Mouse (Mus musculus) cerebellum, postnatal 36 days (tissue): Measurements from ENCODE around the gene Pkn3.
A peak's percentile ranks its signal among the peaks of the same experiment; 100 is the strongest.
"Not testable (repeated sequence)": the region's sequence is repeated elsewhere in the genome, so short reads cannot be mapped to it uniquely, and the experiment has no call there.

Experiments
- DNase-seq, 2 experiments: peaks; one replicate each; pipeline ENCODE4 v3.0.0; 2021 to 2022; ENCODE audit warnings: mixed read lengths in 2 of 2

Gene Pkn3

DNA sequence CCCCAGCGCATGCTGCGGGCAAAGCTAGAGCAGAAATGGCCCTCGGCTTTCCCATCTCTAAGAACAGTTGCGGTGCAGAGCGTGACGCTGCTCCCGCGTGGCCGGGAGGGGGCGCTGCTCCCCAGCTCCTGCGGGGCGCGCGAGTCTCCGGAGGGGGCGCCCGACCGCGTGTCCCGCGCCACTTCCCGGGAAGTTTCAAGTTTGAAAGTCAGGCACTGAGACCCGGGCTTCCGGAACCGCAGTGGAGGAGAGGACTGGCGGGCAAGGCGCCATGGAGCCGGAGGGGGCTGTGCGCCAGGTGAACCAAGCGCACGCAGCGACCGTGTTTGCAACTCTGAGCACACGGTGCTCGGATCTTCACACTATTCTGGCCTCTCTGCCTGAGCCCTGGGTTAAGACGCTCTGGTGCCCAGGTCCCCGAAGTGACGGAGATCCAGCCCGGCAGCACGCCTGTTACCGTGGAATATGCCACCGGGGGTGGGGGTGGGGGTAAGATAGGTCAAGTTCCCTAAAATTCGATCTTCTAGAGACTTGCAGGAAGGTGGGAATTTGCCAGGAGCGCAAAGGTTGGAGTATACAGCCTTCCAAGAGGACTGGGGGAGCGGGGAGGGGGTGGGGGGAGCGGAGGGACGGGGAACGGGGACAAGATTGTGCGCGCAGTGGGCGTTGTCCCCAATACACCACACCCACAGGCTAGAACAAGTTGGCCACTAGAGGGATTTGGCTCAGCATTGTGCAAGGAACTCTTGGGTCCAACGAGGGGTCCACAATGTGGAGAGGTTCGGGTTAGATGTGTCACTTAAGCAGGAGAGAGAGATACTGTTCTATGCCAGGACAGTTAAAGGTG is at the start of gene Pkn3:
Pkn3 (plus strand) TSS at position 183 of the 847 bp plus-strand sequence.
- DNase-seq: peak; percentile 75 to 82

DNA sequence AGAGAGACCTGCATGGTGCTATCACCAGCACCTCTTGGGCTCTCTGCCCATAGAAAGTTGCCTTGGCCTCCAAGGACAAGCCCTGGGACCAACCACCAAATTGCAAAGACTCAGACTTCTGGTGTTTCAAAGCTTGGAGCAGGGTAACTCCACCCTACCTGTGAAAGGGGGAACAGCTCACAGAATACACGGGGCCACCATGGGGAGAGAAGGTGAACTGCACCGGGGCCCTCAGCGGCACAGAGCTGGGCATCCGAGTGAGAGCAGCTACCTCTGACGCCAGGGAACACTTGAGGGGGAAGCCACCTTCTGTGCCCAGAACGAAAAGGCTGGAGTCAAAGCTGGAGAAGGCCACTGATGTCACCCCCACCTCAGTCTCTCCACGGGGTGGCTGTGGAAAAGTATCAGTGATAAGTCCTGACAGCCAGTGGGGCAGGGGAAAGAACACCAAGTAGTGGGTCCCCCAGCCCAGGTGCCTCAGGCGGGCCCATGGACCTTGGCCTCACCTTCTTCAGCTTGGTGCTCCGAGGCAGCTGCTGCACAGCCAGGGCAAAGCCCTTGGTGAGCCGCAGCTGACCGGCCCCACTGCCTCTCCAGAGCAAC is 45.1 kb upstream of the Pkn3 start:
- DNase-seq: no peak

GRCm38 (mm10) chr2:30032957-30033356 is 44.5 kb upstream of the Pkn3 start:
- no peak for DNase-seq

DNA sequence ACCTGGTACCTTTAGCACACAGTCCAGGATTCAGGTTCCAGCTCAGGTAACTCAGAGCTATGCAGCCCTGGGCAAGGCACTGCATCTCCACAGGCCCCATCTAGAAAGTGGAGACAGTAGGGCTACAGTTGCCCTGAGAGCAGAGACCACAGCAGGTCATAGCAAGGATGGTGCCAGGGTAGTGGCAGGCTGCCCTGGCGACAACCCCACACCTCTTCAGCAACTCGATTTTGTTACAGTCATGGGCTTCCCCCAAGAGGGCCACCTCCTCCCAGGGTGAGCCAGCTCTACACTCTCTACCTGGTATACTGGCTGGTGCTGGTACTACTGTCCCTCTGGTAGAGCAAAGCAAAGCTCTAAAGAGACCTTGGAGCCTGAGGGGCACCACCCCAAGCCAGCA is 39.7 kb upstream of the Pkn3 start:
- DNase-seq: no peak

DNA sequence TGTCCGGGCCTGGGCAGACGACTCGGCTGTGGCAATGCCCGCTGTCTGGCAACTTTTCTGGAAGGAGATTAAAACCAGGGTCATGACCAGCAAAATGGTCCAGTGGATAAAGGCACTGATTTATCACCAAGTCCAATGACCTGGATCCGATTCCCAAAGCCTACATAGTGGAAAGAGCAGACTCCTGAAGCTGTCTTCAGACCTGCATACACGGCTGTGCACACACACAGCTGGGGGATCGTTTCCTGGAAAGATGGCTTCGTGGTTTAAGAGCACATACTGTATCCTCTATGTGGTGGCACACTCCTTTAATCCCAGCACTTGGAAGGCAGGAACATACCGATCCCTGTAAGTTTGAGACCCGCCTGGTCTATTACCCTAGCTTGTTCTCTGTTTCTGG is 39.1 kb upstream of the Pkn3 start:
- DNase-seq: no peak

- no peak for DNase-seq
These were observed 37.8 kb upstream of the Pkn3 start for GRCm38 (mm10) chr2:30039687-30040086.

DNA sequence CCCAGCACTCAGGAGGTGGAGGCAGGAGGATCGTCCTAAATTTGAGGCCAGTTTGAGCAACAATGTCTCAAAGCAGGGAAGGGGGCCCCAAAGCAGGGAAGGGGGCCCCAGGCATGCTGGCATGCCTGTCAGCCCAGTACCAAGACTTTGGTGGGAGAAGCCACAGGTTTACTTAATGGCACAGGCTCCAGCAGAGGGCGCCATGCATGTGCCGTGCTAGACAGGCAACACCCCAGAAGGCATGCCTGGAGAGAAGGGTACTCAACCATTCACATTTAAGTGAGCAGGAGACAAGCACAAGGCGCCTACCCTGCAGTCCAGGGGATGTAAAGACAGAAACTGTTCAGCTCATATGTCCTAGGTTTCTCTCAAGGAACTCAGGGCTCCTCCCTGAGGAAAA is 35.0 kb upstream of the Pkn3 start:
- DNase-seq: peak; percentile 75 to 77

- no peak for DNase-seq
These were observed 32.9 kb upstream of the Pkn3 start for GRCm38 (mm10) chr2:30044550-30044949.

GRCm38 (mm10) chr2:30047127-30047526 is 30.4 kb upstream of the Pkn3 start:
- no peak for DNase-seq

GRCm38 (mm10) chr2:30048101-30048501 is 29.4 kb upstream of the Pkn3 start:
- no peak for DNase-seq

DNA sequence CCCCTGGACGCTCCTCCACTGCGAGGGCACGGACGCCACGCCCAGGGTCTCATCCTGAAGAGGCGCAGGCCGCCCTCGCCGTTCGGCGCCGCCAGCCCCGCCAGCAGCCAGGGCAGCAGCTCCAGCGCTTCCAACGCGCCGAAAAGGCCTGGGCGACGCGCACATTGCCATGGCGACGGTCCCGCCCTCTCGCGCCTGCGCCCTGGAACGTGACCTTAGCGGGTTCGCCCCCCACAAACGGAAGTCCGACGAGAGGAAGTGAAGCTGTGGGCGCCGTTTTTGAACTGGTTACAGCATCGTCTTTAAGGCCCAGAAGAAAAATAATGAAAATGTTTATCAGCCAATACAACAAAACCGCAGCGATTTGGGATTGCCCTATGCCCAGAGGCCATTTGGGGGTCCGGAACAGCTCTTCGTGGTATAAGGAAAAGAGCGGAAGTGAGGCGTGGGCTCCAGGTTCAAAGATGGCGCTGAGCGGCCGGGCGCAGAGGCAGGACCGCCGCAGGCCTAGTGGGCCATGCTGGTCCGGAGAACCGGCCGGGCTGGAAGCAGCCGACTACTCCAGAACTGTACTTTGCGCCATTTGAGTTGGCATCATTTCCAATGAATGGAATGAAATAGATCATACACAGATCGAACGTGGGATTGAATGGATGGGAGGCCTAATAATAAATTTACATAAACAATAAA is 28.6 kb upstream of the Pkn3 start, which contains the start of gene Wdr34:
Wdr34 (minus strand) TSS at position 183 of the 690 bp plus-strand sequence.
- peak; percentile 98 for DNase-seq

DNA sequence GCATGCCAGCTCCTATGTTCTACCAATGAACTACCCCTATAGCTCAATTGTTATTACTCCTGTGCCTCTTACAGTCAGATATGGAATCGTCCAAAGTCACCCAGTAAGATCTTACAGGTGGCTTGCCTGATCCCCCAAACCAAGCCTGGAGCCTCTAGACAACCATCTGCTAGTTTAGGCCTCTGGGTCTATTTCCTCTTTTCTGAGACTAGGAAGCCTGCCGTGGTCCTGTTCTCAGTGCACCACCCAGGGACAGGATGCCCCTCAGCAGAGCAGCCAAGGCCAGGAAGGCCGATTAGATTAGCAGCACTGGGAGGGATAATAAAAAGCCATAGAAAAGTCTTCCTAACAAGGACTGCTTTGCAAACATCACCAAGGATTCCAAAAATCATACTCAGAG is 27.7 kb upstream of the Pkn3 start:
- DNase-seq: no peak

DNA sequence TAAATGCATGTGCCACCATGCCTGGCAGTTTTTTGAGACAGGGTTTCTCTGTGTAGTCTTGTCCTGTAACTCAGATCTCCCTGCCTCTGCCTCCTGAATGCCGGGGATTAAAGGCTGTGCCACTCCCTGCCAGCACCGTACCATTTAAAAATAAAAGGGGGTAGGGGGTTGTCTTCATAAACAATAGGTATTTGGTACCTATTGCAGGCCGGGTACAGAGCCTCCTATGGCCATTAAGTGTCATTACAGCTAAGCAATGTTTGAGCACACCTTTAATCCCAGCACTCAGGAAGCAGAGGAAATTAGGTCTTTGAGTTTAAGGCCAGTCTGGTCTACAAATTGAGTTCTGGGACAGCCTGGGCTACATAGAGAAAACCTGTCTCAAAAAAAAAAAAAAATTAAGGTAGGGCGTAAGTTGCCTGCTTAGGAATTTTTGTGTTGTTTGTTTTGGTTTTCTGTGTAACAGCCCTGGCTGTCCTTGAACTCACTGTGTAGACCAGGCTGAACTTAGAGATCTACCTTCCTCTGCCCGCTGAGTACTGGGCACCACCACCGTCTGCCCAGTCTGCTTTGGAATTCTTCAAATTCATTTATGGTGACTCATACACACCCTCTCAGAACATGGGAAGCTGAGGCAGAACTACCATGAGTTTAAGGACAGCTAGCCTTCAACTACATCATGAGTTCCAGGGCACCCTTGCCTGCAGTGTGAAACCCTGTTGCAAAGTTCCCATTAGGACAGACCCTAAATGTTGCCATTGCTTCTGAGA is 25.3 kb upstream of the Pkn3 start:
- no peak for DNase-seq

GRCm38 (mm10) chr2:30055310-30055709 is 22.2 kb upstream of the Pkn3 start:
- not testable (repeated sequence) for DNase-seq

- DNase-seq: no peak
These were observed 20.7 kb upstream of the Pkn3 start for GRCm38 (mm10) chr2:30056736-30057135.

DNA sequence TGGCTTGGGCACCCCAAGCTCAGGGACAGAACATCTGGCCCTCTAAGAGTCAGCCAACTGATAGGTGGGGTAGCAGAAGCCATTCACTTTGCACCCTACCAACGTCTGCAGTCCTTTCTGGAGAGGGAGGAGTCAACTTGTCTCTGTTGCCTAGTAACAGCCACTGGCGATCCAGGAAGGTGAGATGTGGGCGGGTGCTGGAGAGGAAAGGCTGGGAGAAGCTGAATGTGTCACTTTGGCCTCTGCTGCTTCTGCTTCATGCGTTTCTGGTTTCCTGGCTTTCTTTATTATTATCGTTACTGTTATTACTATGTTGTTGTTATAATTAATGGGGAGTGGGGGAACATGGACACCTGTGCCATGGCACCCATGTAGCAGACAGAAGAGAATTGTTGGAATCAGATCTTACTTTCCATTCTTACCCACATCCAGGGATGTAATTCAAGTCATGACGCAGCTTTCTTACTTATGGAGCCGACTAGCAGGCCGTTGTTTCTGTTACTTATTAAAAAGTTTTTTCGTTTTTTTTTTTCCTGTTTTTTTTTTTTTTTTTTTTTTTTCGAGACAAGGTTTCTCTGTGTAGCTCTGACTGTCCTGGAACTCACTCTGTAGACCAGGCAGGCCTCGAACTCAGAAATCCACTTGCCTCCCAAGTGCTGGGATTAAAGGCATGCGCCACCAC is 20.1 kb upstream of the Pkn3 start, which contains the start of gene Set:
Set (plus strand) TSS at position 156 of the 682 bp plus-strand sequence.
- DNase-seq: no peak

GRCm38 (mm10) chr2:30058418-30058817 is 19.1 kb upstream of the Pkn3 start:
- DNase-seq: no peak

DNA sequence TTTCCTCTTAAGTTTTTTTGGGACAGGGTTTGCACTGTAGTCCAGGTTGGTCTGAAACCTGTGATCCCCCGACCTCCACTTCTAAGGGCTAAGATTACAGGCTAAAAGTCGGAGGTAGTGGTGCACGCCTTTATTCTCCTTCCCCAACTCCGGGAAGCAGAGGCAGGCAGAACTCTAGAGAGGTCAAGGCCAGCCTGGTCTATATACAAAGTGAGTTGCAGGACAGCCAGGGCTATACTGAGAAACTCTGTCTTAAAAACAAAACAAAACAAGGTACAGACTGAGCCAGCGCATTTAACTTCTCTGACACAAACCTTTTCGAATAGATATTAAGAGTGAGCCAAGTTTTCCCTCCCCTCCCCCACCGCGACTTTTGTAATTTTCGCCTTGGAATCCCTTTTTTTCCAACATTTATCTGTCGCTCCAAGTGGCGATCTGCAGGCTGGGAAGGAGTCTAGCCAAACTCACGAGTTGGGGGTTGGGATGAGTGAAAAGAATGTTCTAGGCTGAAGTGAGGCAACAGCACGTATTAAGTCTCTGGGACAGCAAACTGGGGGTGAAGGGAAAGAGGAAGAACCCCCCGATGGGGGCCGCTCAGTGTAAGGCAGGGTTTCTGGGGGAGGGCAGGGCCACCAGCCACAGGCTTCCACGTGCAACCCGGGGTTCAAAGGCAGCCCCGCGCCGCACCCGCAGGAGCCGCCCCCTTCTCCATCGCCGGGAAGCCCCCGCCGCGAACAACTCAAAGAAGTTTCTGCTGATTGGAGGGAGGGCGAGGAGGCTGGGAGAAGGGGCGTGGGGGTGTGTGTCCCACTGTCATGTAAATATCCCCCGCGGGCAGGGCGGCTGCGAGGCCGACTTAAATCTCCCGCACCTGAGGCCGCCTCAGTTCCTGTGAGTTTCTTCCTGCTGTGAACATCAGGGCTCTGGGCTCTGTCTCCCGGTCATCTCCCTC is 16.0 kb upstream of the Pkn3 start:
- peak in 1 of 2 experiments; percentile 23 for DNase-seq

- DNase-seq: peak; percentile 45 to 56
These were observed 15.0 kb upstream of the Pkn3 start for GRCm38 (mm10) chr2:30062249-30063093.

- DNase-seq: no peak
These were observed 14.2 kb upstream of the Pkn3 start for GRCm38 (mm10) chr2:30063235-30063634.
